Mouse (Mus musculus) liver, postnatal 0 days (tissue): ENCODE measurements around the gene Zfp768.

Experiments
- CTCF ChIP-seq: sonication (generic); IDR thresholded peaks from 2 replicates; pipeline ENCODE4 v1.5.1; 2016; ENCODE audit warnings: antibody characterized with exemption, low read depth
- EP300 ChIP-seq: IDR thresholded peaks from 2 replicates; pipeline ENCODE4 v1.6.1; 2016; ENCODE audit warnings: antibody characterized with exemption, low read depth, mild to moderate bottlenecking

- TF ChIP-seq CTCF (no peak), EP300 (no peak)
Measured at GRCm38 (mm10) chr7:127358472-127358871, 13.1 kb upstream of the Zfp768 start.
